Mouse (Mus musculus): ENCODE data around the gene Vsig2. TPM values are rescaled to one million over a fixed set of nuclear protein-coding genes. Genes with fewer than 3 reads are reported as not detected.

Vsig2 gene
- polyA plus RNA-seq, 1 experiment = 3.4 TPM

- TF ChIP-seq POLR2A (IDR thresholded peaks at IDR 0.05; ENCODE audit: borderline replicate concordance, insufficient read depth, low read length) = no peak
- no peak for TF ChIP-seq CTCF (IDR thresholded peaks at IDR 0.05; ENCODE audit: borderline replicate concordance, insufficient read depth, low read depth, low read length)
- 30% methylated on average over 41 of the region's 41 CpGs for WGBS
- H3K27me3 ChIP-seq (ENCODE audit: control insufficient read depth, insufficient read depth, low read length) = no peaks in the 10 kb centered on the region
- peaks cover 13% of the 10 kb centered on the region for H3K4me1 ChIP-seq (ENCODE audit: control insufficient read depth, insufficient read depth, low read length)
- DNase-seq = peak in 1 of 2 experiments; percentile 25
- H3K27ac ChIP-seq (ENCODE audit: insufficient read depth, low read length) = no peak within 1 kb of the TSS; the same call in 1 of the 2 replicates
- peak within 1 kb of the TSS; percentile 34 for H3K4me3 ChIP-seq (replicated peaks; ENCODE audit: insufficient read depth, low read depth, low read length)
These were observed 11.4 kb upstream of the Vsig2 start, which contains the start of gene Esam for GRCm38 (mm10) chr9:37527396-37528224. Gene Esam (plus strand): TSS chr9:37528078.

- no peak for DNase-seq
- H3K4me3 ChIP-seq (replicated peaks; ENCODE audit: insufficient read depth, low read depth, low read length) = peak overlapping the region; percentile 34
- TF ChIP-seq CTCF (IDR thresholded peaks at IDR 0.05; ENCODE audit: borderline replicate concordance, insufficient read depth, low read depth, low read length) = no peak
- no peak for TF ChIP-seq POLR2A (IDR thresholded peaks at IDR 0.05; ENCODE audit: borderline replicate concordance, insufficient read depth, low read length)
- H3K27me3 ChIP-seq (ENCODE audit: control insufficient read depth, insufficient read depth, low read length) = no peaks in the 10 kb centered on the region
- WGBS = 70% methylated on average over 9 of the region's 9 CpGs
- H3K4me1 ChIP-seq (ENCODE audit: control insufficient read depth, insufficient read depth, low read length) = peaks cover 13% of the 10 kb centered on the region
- no peak overlapping the region for H3K27ac ChIP-seq (ENCODE audit: insufficient read depth, low read length)
These were observed 10.7 kb upstream of the Vsig2 start for GRCm38 (mm10) chr9:37528225-37528970.

GRCm38 (mm10) chr9:37530031-37530887 is 8.8 kb upstream of the Vsig2 start:
- DNase-seq = peak; percentile 52 to 66
- Histone ChIP-seq H3K4me3 (replicated peaks; ENCODE audit: insufficient read depth, low read depth, low read length) (peak overlapping the region; percentile 62), H3K27me3 (ENCODE audit: control insufficient read depth, insufficient read depth, low read length) (no peaks in the 10 kb centered on the region), H3K4me1 (ENCODE audit: control insufficient read depth, insufficient read depth, low read length) (peaks cover 13% of the 10 kb centered on the region), H3K27ac (ENCODE audit: insufficient read depth, low read length) (peak overlapping the region; percentile 2; the same call in 1 of the 2 replicates)
- 3% methylated on average over 32 of the region's 32 CpGs for WGBS
- TF ChIP-seq POLR2A (IDR thresholded peaks at IDR 0.05; ENCODE audit: borderline replicate concordance, insufficient read depth, low read length) = no peak
- TF ChIP-seq CTCF (IDR thresholded peaks at IDR 0.05; ENCODE audit: borderline replicate concordance, insufficient read depth, low read depth, low read length) = peak; percentile 14; the same call in 1 of the 2 replicates

GRCm38 (mm10) chr9:37530888-37531705 is 8.0 kb upstream of the Vsig2 start:
- Histone ChIP-seq H3K27me3 (ENCODE audit: control insufficient read depth, insufficient read depth, low read length) (no peaks in the 10 kb centered on the region), H3K4me3 (replicated peaks; ENCODE audit: insufficient read depth, low read depth, low read length) (peak overlapping the region; percentile 62), H3K27ac (ENCODE audit: insufficient read depth, low read length) (no peak overlapping the region), H3K4me1 (ENCODE audit: control insufficient read depth, insufficient read depth, low read length) (peaks cover 13% of the 10 kb centered on the region)
- peak; percentile 58 to 61 for DNase-seq
- TF ChIP-seq POLR2A (IDR thresholded peaks at IDR 0.05; ENCODE audit: borderline replicate concordance, insufficient read depth, low read length) (no peak), CTCF (IDR thresholded peaks at IDR 0.05; ENCODE audit: borderline replicate concordance, insufficient read depth, low read depth, low read length) (peak; percentile 37)
- WGBS = 14% methylated on average over 31 of the region's 31 CpGs

- H3K4me3 ChIP-seq (replicated peaks; ENCODE audit: insufficient read depth, low read depth, low read length) = no peak overlapping the region
- H3K27me3 ChIP-seq (ENCODE audit: control insufficient read depth, insufficient read depth, low read length) = no peaks in the 10 kb centered on the region
- TF ChIP-seq CTCF (IDR thresholded peaks at IDR 0.05; ENCODE audit: borderline replicate concordance, insufficient read depth, low read depth, low read length) (no peak), POLR2A (IDR thresholded peaks at IDR 0.05; ENCODE audit: borderline replicate concordance, insufficient read depth, low read length) (no peak)
- 82% methylated on average over 4 of the region's 4 CpGs for WGBS
- no peak overlapping the region for H3K27ac ChIP-seq (ENCODE audit: insufficient read depth, low read length)
- no peak for DNase-seq
- H3K4me1 ChIP-seq (ENCODE audit: control insufficient read depth, insufficient read depth, low read length) = no peaks in the 10 kb centered on the region
These were observed 2.2 kb upstream of the Vsig2 start for GRCm38 (mm10) chr9:37536851-37537250.

GRCm38 (mm10) chr9:37537658-37538250 is 1.3 kb upstream of the Vsig2 start:
- H3K4me1 ChIP-seq (ENCODE audit: control insufficient read depth, insufficient read depth, low read length) = no peaks in the 10 kb centered on the region
- no peak for DNase-seq
- H3K4me3 ChIP-seq (replicated peaks; ENCODE audit: insufficient read depth, low read depth, low read length) = no peak overlapping the region
- 78% methylated on average over 5 of the region's 5 CpGs for WGBS
- no peaks in the 10 kb centered on the region for H3K27me3 ChIP-seq (ENCODE audit: control insufficient read depth, insufficient read depth, low read length)
- H3K27ac ChIP-seq (ENCODE audit: insufficient read depth, low read length) = no peak overlapping the region
- TF ChIP-seq CTCF (IDR thresholded peaks at IDR 0.05; ENCODE audit: borderline replicate concordance, insufficient read depth, low read depth, low read length) = no peak
- no peak for TF ChIP-seq POLR2A (IDR thresholded peaks at IDR 0.05; ENCODE audit: borderline replicate concordance, insufficient read depth, low read length)
